Mouse (Mus musculus): ENCODE results near the gene Peak1.

DNA sequence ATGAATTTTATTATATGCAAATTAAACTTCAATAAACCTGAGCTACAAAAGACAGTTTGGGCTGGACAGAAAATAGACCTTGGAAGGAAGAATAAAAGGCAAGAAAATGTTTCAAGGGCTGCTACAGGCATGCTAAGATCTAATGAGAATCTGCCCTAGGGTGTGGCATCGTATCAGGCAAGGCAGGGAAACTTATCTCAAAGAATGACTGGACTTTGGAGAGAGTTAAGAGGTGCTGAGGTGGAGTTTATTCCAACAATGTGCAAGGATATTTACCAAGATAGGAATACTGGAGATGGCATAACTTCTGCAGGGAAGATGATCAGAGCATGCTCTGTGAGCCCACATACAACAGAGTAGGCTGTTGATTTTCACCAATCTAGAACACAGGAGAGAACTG lies 154.8 kb downstream of the Peak1 start:
- TF ChIP-seq CTCF (IDR thresholded peaks at IDR 0.05; ENCODE audit: control insufficient read depth, insufficient read depth, insufficient read length) (no peak), FOSL1 (IDR thresholded peaks at IDR 0.05; ENCODE audit: insufficient read depth, low read length, poor library complexity, severe bottlenecking) (no peak), USF1 (IDR thresholded peaks at IDR 0.05; ENCODE audit: low read depth) (no peak), MYOD1 (IDR thresholded peaks at IDR 0.05; ENCODE audit: control insufficient read depth, insufficient read length, low read depth) (no peak), MAX (IDR thresholded peaks at IDR 0.05) (no peak)

All from C2C12 (cell line).